Mouse (Mus musculus) thymus, adult 18-20 months (tissue): ENCODE data around the gene Cachd1.

ENCODE experiments used
- DNase-seq, 2 experiments: peaks; one replicate each; pipeline ENCODE4 v3.0.0; 2022; ENCODE audit warnings: mixed read lengths in 2 of 2

Cachd1 gene

DNA sequence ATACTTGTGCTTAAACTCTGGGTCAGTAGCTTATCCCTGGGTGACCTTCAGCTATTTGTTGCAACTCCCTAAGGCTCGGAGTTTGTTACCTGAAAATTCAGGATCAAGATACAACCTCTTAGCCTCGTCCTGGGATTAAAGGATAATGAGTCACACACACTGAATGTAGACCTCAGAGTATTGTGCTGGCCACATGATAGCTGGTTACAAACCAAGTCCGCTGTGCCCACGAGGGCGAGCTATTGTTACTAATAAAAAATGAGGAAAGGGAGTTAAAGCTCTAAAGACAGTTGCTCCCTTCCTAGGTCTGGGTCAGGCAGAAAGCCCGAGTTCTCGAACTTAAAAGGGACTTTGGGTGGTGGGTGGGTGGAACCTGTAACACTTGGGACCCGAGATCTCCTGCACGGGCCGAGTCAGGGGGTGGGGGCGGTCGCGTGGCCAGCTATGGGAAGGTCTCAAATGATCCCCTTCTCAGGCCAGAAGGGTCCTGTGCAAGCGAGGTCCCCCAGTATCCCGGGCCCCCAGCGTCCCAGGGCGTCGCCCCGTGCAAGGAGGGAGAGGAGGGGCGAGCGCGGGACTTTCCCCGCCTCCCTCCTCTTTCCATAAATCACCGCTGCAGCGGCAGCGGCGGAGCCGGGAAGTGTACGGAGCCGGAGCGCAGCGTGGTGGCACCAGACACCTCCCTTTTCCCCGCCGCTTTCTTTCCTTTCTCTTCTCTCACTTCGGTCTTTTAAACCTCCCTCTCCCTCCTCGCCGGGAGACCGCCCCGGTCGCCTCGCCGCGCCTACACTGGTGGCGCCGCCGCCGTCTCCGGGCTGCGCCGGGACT is at the start of gene Cachd1:
TSS of gene Cachd1 (plus strand) at position 633 of the 828 bp plus-strand sequence.
- DNase-seq, result no peak

DNA sequence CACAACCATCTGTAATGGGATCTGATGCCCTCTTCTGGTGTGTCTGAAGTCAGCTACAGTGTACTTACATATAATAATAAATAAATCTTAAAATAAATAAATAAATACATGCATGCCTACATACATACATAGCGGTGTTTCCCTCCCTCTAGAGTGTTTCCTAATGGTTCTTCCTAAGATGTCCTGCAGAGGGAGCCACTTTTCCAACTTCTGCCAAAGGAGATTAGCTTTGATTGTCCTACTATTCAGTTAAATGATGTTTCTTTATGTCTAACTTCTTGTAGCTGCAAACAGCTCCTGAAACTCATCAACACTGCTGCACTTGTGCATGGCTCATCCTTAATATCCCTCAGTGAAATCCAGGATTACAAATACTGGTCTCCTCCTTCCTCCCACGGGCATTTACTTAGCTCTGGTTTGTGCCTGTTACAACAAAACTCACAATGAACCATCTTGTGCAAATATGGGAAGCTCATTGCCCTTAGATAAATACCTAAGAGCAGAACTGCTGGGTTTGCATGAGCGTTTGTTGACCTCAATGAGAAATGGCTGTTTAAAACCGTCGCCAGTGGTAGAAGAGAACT is 47.5 kb upstream of the Cachd1 start:
- DNase-seq, result no peak

DNA sequence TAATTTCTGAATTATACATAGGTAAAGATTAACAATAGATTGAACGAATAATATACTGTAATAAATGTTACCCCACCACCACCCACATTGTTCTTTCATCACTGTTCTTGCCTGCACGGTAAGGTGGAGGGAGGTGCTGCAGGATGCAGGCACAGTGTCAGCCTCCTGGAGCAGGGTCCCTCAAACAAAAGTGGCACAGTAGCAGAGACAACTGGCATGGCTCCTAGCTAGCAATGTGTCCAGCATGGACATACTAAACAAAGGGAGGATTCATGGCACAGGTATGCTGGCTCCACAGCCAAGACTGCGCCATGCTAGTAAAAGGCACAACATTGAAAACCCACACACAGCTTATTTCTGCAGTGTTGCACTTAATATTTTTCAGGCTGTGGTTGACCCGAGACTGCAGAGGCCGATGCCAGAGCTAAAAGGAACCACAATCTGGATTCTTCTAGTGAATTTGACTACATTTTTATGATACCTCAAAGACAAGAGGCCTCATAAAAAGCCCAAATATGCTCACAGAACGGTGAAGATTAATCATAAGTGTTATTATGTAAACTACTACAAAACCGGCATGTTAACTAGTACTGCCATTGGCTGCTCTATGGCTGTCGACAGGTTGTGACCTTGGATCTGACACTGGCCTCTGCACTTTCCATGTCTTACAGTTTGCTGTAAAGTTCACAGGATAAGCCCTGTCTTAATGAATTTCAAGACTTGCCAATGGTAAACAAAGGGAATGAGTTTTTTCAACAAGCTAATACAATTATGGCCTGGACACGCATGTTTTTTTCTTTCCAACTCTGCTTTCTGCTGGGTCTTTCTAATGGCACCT is 41.2 kb upstream of the Cachd1 start:
- no peak for DNase-seq

DNA sequence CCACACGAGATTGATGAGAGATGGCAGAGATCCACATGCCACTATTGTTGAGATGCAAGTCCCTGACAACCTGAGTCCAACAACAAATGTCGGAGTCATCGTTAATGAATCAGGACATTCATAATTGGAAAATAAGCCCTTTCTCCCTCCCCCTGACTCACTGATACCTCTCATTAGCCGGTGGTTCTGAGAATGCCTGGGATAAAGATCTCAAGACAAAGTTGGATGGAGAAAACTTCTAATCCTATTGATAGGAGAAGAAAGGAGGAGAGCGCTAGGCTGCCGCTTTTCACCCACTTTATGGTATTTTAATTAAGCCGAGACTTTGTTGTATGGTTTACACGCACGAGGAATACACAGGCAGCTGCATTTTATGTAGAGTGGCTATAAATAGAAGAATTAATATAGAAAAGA is 40.5 kb upstream of the Cachd1 start:
- DNase-seq, result no peak

DNA sequence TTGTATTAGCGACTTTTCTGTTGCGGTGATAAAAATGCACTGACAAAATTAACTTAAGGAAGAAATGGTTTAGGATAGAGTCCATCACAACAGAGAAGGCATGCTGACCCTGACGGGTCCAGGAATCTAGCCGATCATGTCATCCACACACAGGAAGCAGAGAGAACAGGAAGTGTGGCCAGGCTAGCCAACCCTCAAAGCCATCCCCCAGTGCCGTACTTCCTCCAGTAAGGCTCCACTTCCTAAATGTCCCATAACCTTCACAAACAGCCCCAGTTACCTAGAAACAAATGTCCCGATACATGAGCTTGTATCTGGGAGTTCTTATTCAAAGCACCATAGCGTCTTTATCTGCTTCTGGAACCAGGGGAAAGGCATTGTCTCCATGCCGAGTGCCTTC is 32.9 kb upstream of the Cachd1 start:
- no peak for DNase-seq

DNA sequence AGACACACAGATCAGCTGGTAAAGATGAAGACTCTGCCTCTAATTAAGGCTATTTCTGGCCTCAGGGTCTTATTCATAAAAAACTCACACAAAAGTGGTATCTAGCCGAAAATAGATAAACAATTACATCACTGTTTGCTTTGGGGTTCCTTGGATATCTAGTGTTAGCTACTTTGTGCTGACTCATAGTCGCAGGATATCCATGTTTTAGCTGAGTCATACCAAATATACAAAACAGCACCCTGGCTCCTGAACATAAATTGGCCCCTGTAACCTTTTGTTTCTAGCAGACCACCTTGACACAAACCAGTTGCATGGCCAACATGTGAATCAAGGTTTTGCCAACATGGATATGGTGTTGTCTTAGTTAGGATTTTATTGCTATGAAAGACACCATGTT is 24.2 kb upstream of the Cachd1 start:
- DNase-seq, result no peak

DNA sequence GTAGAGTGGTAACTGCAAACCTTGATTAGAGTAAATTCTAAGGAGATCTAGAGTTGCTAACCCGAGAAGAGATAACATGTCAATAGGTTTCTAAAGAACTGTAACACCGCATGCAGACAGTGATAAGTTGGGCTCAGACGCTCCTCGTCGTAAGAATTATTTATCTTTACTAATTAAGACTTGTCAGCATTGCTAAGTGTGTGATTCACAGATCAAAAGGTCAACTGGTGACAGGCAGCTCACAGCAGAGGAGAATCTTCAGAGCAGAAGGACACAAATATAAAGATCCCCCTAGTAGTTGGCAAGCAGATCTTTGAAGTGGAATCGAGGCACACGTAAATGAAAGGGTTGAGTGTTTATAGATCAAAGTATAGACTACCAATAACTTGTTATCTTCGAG is 20.8 kb upstream of the Cachd1 start:
- no peak for DNase-seq

DNA sequence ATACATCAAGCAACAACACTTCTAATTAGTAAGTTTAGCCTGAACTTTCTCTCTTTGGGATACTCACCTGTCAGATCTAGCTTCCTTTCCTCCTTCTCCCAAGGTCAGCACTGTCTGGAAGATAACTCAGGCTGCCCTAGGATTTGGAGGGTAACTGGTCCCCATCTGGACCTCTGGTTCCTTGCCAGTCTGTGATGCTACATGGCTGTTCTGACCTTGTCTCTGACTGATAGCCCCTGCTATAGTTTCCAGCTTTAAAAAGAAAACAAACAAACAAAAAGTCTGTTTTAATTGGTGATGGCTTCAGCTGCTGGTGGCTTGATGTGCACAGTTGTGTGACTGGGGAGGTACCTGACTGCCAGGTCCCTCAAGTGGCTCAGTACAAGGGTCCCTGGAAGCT is 20.0 kb upstream of the Cachd1 start:
- no peak for DNase-seq

DNA sequence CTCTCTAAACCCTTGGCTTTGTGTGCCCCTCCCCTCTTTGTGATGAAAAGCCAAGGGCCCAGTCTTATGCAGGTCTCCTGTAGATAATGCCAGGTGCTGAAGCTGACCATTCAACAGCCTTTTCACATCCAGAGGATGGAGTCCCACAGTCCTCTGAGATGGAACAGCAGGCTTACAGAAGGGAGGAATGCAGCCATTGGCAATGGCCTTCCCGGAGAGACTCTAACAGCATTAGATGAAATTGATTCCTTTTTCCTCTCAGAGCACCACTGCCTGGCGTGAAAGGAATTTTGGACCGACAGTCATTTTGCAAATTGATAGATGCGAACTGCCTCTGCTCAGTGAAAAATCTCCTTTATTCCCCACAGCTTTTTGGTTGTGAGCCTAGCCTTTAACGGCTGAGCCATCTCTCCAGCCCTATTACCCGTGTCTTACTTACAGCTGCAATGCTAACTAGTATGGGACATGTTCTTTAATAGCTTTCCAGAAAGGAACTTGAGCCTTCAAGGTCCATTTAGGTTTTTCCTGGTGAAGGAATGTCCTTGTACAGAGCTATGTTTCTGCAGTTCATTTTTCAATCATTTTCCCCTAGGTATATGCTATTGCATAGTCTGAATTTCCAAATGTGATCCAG is 18.1 kb upstream of the Cachd1 start:
- DNase-seq, result no peak

DNA sequence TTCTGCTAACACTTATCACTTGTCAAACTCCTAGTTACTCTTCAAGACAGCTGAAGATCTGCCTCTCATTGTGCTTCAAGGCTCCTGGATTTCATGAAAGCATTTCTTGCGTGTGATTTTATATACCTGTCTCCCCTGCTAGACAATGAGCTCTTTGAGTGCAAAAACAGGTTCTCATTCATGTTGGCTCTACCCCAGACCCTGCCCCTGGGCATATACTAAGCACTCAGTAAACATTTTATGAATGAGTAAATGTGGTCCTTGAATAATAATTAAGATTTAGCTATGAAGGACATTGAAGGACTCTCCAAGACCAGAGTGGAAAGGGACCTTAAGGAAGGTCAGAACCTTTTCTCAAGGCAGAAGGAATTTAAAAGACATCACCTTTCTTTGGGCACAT is 16.9 kb upstream of the Cachd1 start:
- no peak for DNase-seq

DNA sequence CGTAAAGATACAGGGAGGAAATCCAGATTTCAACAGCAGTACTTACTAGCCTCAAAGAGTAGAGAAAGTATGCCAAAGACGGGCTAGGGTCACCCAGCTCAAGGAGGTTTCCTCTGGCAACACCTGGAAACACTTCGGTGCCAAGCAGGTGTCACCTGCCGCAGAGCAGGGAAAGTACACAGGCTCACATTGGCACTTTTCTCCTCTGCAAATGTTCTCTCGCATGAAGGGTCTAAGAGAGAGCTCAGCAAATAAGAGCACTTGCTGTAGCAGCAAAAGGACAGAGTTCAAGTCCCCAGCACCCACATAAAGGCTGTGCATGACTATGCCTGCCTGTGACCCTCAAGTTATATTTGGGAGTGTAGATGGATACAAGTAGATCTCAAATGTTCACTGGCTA is 16.1 kb upstream of the Cachd1 start:
- DNase-seq, result no peak

DNA sequence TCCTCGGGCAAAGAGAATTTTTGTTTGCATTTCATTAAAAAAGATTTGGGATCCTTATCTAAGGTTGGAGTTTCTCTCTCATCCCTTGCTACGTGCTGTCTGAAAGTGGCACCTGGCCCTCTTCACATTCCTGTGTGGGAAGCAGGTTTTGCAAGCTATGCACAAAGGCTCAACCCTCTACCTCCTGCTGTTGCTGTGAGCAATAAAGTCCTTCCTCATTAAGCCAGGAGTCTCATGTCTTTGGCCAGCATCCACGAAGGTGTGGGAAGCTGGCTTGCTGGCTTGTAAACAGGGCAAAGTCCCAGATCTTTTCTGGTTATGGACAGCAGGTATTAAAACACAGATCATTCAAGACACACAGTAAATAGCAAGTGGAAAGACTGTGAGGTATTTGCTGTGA is 7.9 kb upstream of the Cachd1 start:
- no peak for DNase-seq

DNA sequence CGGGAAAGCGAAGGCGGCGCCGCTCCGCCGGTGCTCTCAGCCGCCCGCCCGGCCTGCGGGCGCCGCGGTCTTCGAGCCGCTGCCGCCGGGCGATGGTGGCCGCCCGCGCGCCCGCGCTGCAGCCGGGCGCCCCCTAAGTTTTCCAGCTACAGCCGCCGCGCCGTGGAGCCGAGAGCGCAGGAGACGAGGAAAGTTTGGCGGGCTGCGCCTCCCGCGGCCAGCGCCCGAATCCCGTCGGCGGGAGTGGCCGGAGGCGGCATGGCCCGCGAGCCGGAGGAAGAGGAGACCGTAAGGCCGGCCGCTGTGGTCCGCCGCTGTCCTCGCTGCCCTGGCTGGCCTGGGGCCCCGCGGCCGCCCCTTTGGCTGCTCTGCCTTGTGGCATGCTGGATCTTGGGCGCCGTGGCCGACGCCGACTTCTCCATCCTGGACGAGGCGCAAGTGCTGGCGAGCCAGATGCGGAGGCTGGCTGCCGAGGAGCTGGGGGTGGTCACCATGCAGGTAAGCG is 448 bp downstream of the Cachd1 start:
- DNase-seq, result no peak

DNA sequence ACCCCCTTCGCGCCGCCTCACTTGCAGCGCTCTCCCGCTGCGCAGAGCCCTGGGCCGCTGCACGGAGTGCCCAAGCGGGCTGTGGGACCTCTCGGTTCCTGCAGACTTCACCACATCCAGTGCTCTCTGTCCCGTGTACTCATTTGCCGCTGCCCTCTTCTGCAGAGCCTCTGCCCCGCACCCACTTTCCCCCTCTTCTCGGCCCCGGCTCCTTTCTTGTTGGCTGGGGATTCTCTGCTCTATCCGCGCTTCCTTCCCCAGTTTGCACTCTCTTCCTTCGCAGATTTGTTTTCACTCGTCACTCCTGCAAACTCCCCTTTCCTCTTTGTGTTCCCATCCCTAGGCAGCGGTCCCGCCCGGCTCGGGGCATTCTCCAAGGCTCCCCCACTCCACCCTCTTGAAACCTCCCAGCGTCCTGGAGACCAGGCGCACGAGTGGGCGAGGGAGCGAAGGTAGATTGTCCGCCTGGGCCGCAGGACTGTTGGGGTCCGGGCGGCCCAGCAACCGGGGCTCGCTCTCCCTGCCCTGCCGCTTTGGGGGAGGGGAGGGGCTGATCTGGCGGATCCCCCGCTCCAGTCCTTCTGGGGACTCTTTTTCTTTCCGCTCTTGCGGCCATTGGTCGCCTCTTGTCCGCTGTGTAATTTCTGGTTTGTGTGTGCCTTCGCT is 1.0 kb downstream of the Cachd1 start:
- DNase-seq, result no peak

DNA sequence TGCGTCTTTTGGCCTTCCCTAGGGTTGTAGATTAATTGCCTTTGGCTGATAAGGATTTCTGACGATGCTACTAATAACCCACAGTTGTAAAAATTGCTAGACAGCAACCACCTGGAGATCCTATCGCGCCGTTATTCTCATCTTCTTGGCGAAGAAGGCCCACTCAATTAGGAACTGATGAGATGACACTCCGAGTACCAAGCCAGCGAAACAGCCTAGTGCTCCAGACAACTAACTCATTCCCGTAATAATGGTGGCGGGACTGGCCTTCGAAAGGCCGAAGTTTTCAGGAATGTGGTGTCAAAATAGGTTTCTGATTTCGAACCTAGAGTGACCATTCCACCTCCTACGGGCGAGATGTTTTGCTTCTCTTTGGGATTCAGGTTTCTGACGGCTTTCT is 1.6 kb downstream of the Cachd1 start:
- no peak for DNase-seq

DNA sequence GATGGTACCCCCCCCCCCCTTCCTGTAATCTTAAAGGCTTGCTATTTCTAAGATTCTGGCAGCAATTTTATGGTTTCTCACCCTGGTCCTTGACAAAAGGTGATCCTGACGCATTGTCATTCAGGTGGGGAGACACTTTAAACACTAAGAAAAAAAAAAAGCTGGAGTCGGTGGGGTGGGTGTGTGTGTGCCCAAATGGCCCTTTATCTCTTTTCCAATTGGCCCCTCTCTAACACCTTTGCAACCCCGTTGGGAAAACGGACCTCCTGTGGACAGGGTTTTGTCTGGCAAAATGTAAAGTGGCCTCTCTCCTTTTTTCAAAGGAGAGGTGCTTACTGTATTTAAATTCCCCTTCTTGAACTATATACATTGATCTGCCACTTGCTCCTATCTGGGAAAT is 2.5 kb downstream of the Cachd1 start:
- no peak for DNase-seq

DNA sequence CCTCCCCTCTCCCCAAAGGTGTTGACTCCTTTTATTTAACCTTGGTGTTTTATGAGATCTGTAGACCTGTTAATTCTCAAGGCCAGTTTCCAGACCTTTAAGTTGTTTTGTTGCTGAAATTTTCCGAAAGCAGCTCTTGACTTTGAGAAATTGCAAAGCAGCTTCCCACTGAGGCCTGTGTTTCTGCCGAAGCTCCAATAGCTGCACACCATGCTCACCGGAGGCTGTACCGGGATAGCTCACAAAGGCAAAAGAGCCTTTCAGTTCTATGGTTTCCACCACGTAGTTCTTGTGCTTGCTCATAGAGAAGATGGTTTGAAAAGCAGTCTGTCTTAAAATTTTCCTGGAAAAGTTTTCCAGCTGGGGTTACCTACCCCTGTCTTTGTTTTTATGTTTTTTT is 3.2 kb downstream of the Cachd1 start:
- DNase-seq, result no peak

DNA sequence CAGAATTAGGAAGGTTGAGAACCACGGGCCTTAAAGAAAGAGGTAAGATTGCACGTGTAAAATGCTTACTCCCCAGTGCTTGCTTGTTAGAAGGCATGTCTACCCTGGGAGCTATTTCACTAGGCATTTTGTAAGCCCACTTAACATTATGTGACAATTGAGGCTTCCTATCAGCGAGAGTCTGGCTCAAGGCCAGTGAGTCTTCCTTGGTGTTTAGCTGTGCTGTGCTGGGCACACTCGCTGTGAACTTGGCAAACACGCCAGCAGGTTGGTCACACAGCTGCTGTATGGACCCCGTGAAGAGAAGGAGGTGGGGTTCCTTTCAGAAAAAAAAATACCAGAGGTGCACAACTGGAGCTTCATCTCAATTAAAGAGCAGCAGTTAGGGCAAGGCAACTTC is 4.4 kb downstream of the Cachd1 start:
- no peak for DNase-seq

DNA sequence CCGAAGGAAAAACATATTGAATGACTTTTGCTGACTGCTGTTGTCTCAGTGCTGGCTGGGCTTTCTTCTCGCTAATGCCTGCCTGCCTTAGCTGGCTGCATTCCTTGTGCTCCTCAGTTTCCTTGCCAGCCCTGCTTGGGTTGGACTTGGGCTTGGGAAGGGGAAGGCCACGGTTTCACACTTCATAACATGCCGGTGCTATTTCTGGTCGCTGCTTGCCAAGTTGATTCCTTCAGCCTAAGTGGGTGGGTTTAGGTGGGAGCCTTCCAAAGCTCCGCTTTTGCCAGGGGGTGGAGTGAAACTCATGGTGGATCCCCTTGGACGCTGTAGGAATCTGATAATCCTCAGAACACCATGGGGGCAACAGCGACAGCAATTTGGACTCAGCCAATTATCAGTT is 5.9 kb downstream of the Cachd1 start:
- DNase-seq, result no peak

DNA sequence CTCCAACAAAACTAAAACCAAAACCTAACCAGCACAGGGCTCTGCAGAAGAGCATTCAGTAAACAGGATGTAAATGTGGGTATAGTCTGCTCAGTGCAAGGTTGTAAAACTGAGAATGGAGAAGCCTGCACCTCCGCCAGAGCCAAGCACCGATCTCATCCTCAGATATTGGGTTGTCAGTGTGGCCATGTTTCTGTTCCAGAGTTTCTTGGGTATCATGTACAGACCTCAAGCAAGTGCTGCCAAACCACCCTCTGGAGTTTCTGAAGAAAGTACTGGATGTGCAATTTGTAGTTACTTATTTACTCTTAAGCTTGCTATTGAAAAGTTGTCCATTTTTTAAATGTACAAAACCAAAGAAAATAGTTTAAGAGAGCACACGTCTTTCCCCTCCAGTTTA is 6.4 kb downstream of the Cachd1 start:
- no peak for DNase-seq

DNA sequence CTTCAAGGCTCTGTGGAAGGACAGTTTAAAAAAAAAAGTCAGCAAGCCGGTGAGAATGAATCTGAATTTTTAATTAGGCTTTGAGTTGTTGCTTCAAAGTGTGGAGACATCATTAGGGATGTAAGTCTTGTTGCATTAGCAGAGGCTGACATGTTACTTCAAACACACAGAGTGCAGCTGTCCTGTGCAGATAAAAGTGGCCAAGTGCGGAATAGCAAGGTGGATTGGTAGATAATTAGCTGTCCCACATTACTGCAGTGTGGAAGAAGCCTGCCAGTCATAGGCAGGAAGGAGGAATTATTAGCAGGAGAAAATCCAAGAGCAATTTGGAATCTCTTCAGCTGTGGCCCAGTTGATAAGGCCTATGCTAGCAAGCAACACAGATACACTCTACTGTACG is 10.7 kb downstream of the Cachd1 start:
- no peak for DNase-seq

DNA sequence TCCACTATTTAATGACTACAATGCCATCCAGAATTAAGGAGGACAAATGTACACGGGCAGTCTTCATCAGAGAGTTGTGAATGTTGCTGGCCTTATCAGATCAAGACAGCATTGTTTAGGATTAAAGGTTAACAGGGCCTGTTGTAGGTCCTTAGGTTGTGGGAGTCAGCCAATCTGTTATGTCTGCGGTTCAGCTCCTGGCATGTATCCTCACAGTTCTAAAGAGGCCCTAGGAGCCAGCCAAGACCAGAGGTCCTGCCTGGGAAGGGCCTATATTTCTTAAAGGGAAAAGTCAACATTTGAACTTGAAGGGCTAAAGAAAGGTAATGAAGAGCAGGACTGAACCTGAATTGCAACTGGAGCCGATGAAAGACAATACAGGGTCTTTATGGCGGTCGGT is 13.7 kb downstream of the Cachd1 start:
- DNase-seq, result no peak

DNA sequence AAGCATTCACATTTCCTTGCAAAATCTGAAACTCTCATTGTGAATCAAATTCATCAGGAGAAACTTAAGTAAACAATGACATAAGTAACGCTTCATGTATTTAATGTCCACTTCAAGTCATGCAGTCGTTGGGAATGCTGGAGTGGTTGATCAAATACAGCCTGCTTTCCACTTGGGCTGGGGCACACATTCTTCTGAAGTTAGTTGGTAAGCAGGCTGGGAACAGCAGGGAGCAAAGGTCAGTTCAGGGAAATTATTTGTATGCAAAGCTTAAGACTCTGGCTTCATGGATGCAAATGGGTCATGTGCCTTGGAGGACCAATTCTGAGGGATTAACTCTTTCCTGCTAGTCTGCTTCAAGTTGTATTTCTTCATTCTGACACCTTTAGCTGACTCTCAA is 16.7 kb downstream of the Cachd1 start:
- no peak for DNase-seq
